Mouse (Mus musculus): Measurements from ENCODE around the gene Npff. TPM values are rescaled to one million over a fixed set of nuclear protein-coding genes. Genes with fewer than 3 reads are reported as not detected.
A peak's percentile ranks its signal among the peaks of the same experiment; 100 is the strongest.

The Npff gene
- total and polyA plus RNA-seq, 3 experiments, result 1.8 to 5.5 TPM; not detected in 1

DNA sequence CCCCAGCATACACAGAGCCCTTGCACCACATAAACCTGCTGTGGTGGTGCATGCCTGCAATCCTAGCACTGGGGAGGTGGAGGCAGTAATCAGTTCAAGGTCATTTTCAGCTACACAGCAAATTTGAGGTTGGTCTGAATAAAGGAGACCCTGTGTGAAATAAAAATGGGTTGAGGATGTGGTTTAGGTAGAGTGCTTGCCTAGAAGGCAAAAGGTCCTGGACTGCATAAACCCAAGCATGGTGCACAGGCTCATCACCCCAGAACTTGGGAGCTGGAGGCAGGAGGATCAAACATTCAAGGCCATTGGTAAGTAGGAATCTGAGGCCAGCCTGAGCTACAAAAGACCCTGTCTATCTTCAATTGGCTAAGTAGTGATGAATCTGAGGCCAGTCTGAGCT lies 17.2 kb downstream of the Npff start:
- TF ChIP-seq USF2 (IDR thresholded peaks at IDR 0.05; ENCODE audit: borderline replicate concordance in 1 of 2, insufficient read depth in 1 of 2, low read depth in 1 of 2, low read length in 2 of 2) (no peak), MXI1 (IDR thresholded peaks at IDR 0.05; ENCODE audit: low read depth, low read length) (no peak), MAFK (IDR thresholded peaks at IDR 0.05; ENCODE audit: borderline replicate concordance, low read depth, low read length) (no peak), ETS1 (IDR thresholded peaks at IDR 0.05; ENCODE audit: low read depth, low read length) (no peak), GABPA (IDR thresholded peaks at IDR 0.05; ENCODE audit: low read depth, low read length) (no peak), MEF2A (IDR thresholded peaks at IDR 0.05; ENCODE audit: extremely low read depth, insufficient replicate concordance, low read depth, low read length, poor library complexity, severe bottlenecking) (no peak)
- Histone ChIP-seq H3K9ac (ENCODE audit: control insufficient read depth, low read depth, low read length, poor library complexity, severe bottlenecking) (no peak overlapping the region), H3K4me3 (ENCODE audit: control insufficient read depth in 1 of 2, insufficient read depth in 1 of 2, low read depth in 2 of 2, low read length in 2 of 2) (no peak overlapping the region), H3K4me1 (ENCODE audit: control insufficient read depth in 1 of 2, insufficient read depth in 2 of 2, low read length in 2 of 2) (peaks cover 7 to 26% of the 10 kb centered on the region in 2 experiments), H3K27me3 (ENCODE audit: control insufficient read depth in 1 of 2, insufficient read depth in 2 of 2, low read length in 2 of 2) (no peaks in the 10 kb centered on the region), H3K27ac (ENCODE audit: control insufficient read depth, low read depth, low read length) (no peak overlapping the region), H3K9me3 (replicated peaks; ENCODE audit: insufficient read depth, low read length) (no peaks in the 10 kb centered on the region), H3K36me3 (ENCODE audit: control insufficient read depth in 1 of 2, insufficient read depth in 2 of 2, low read length in 2 of 2) (peaks cover 2 to 14% of the 10 kb centered on the region in 2 experiments; a peak in 3 of 4 replicates), H3K79me2 (ENCODE audit: control insufficient read depth, insufficient read depth, low read length, poor library complexity) (no peaks in the 10 kb centered on the region)
- no peak for DNase-seq (ENCODE audit: low read depth, low spot score)

DNA sequence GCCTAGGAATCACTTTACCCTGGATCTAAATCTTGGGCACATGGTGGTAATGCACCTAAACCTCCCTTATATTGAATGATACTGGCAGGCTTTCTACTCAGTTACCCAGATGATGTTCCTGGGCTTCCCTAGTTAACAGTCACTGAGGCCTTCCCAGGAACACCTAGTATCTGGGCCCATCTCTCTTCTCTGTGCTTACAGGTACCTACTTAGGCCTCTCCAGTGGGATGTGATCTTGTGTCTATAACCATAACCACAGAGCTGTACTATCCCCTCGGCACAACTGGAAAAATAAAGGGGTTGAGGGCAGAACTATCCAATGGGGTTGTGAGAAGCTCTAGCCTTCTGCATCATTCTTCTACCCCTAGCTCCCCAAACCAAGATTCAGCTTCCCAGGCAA lies 17.9 kb downstream of the Npff start:
- Histone ChIP-seq H3K9me3 (replicated peaks; ENCODE audit: insufficient read depth, low read length) (no peaks in the 10 kb centered on the region), H3K9ac (ENCODE audit: control insufficient read depth, low read depth, low read length, poor library complexity, severe bottlenecking) (no peak overlapping the region), H3K79me2 (ENCODE audit: control insufficient read depth, insufficient read depth, low read length, poor library complexity) (no peaks in the 10 kb centered on the region), H3K36me3 (ENCODE audit: control insufficient read depth in 1 of 2, insufficient read depth in 2 of 2, low read length in 2 of 2) (peaks cover 7 to 14% of the 10 kb centered on the region in 2 experiments), H3K27ac (ENCODE audit: control insufficient read depth, low read depth, low read length) (no peak overlapping the region), H3K4me3 (ENCODE audit: control insufficient read depth in 1 of 2, insufficient read depth in 1 of 2, low read depth in 2 of 2, low read length in 2 of 2) (no peak overlapping the region), H3K27me3 (ENCODE audit: control insufficient read depth in 1 of 2, insufficient read depth in 2 of 2, low read length in 2 of 2) (no peaks in the 10 kb centered on the region), H3K4me1 (ENCODE audit: control insufficient read depth in 1 of 2, insufficient read depth in 2 of 2, low read length in 2 of 2) (peaks cover 7 to 26% of the 10 kb centered on the region in 2 experiments)
- TF ChIP-seq CHD2 (IDR thresholded peaks at IDR 0.05; ENCODE audit: low read length) (no peak), MAFK (IDR thresholded peaks at IDR 0.05; ENCODE audit: borderline replicate concordance, low read depth, low read length) (no peak), ZKSCAN1 (IDR thresholded peaks at IDR 0.05; ENCODE audit: low read depth, low read length) (0 out of 2 replicates have a peak, but pooled peaks have one; percentile 2), KAT2A (conservative IDR thresholded peaks at IDR 0.05; ENCODE audit: low read depth, low read length) (no peak), CTCF (IDR thresholded peaks at IDR 0.05 in 2 of 3, conservative IDR thresholded peaks at IDR 0.05 in 1 of 3; ENCODE audit: control insufficient read depth in 1 of 3, insufficient read depth in 1 of 3, low read depth in 2 of 3, low read length in 3 of 3, poor library complexity in 1 of 3, severe bottlenecking in 1 of 3) (no peak), GABPA (IDR thresholded peaks at IDR 0.05; ENCODE audit: low read depth, low read length) (no peak), USF1 (IDR thresholded peaks at IDR 0.05; ENCODE audit: low read depth, low read length) (no peak), BHLHE40 (IDR thresholded peaks at IDR 0.05; ENCODE audit: borderline replicate concordance, low read depth, low read length) (no peak), SMC3 (IDR thresholded peaks at IDR 0.05; ENCODE audit: low read depth, low read length) (no peak), TBP (IDR thresholded peaks at IDR 0.05; ENCODE audit: low read depth, low read length) (no peak), MAX (IDR thresholded peaks at IDR 0.05; ENCODE audit: low read length) (no peak), POLR2AphosphoS2 (IDR thresholded peaks at IDR 0.05; ENCODE audit: low read length) (peak; percentile 76; the same call in 1 of the 2 replicates), ZC3H11A (IDR thresholded peaks at IDR 0.05; ENCODE audit: low read depth, low read length) (no peak), NRF1 (IDR thresholded peaks at IDR 0.05; ENCODE audit: insufficient read depth, low read depth, low read length, poor library complexity, severe bottlenecking) (no peak), MAZ (IDR thresholded peaks at IDR 0.05; ENCODE audit: low read depth, low read length) (no peak), SIN3A (IDR thresholded peaks at IDR 0.05; ENCODE audit: low read length) (no peak), CHD1 (IDR thresholded peaks at IDR 0.05; ENCODE audit: low read depth, low read length) (no peak), RAD21 (IDR thresholded peaks at IDR 0.05; ENCODE audit: low read depth, low read length) (no peak), ZMIZ1 (IDR thresholded peaks at IDR 0.05; ENCODE audit: low read depth, low read length) (0 out of 2 replicates have a peak, but pooled peaks have one; percentile 20), MXI1 (IDR thresholded peaks at IDR 0.05; ENCODE audit: low read depth, low read length) (no peak), E2F4 (IDR thresholded peaks at IDR 0.05; ENCODE audit: borderline replicate concordance, low read depth, low read length) (no peak), NELFE (IDR thresholded peaks at IDR 0.05; ENCODE audit: low read depth, low read length) (0 out of 2 replicates have a peak, but pooled peaks have one; percentile 14)
- no peak for DNase-seq (ENCODE audit: low read depth, low spot score)

All from MEL (cell line).